Mouse (Mus musculus) ES-Bruce4 (cell line): ENCODE measurements around the gene Tmcc2.

Experiments used
- CTCF ChIP-seq: IDR thresholded peaks from one replicate; pipeline ENCODE4 v1.8.1; 2011; ENCODE audit warnings: low read depth, low read length
- EP300 ChIP-seq: IDR thresholded peaks from 2 replicates; pipeline ENCODE4 v1.6.1; 2011; ENCODE audit warnings: low read depth, low read length; ENCODE audit not compliant: insufficient read depth

GRCm38 (mm10) chr1:132348401-132348800 lies 42.7 kb downstream of the Tmcc2 start:
- TF ChIP-seq CTCF: no peak
- TF ChIP-seq EP300: no peak
